Mouse (Mus musculus) erythroblast, embryonic 14.5 days (primary cell): Measurements from ENCODE around the gene Syne2.

Source experiments
- GATA1 ChIP-seq: IDR thresholded peaks from 2 replicates; pipeline ENCODE4 v1.6.1; 2012; ENCODE audit warnings: low read length, inconsistent platforms, mixed read lengths
- TAL1 ChIP-seq: IDR thresholded peaks from 3 replicates; pipeline ENCODE4 v1.6.1; 2012; ENCODE audit warnings: low read length, inconsistent platforms, mixed read lengths

DNA sequence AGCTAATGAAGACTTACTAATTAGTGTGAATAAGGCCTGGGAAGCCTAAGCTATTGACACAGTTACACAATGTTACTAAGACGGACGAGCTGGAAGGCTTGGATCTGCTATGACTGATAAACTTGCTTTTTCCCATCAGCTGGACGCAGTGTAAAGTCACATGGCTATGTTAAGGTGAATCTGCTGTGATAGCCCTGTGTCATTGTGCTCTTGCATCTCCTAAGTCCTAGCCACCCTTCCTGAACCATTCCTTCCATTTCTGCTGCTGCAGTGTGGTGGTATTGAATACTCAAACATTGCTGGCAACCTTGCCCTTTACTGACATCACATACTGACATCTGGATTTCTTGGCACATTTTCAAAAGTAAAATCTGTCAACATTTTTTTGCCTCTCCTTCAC lies 90.5 kb downstream of the Syne2 start:
- TF ChIP-seq GATA1 (no peak), TAL1 (no peak)
